Mouse (Mus musculus): Measurements from ENCODE around the gene Exoc7.
"Not testable (repeated sequence)": the region's sequence is repeated elsewhere in the genome, so short reads cannot be mapped to it uniquely, and the experiment has no call there.

Exoc7 gene

GRCm38 (mm10) chr11:116277184-116277583 is 29.8 kb downstream of the Exoc7 start:
- not testable (repeated sequence) for DNase-seq

- DNase-seq = peak; percentile 98
These were observed 32.9 kb downstream of the Exoc7 start, which contains the start of gene Srp68 for GRCm38 (mm10) chr11:116274045-116274666. TSS of gene Srp68 (minus strand) at chr11:116274217.

GRCm38 (mm10) chr11:116273469-116274044 is 33.5 kb downstream of the Exoc7 start:
- no peak for DNase-seq

- DNase-seq = no peak
These were observed 34.2 kb downstream of the Exoc7 start for GRCm38 (mm10) chr11:116272589-116273468.

- DNase-seq = no peak
These were observed 37.5 kb downstream of the Exoc7 start for GRCm38 (mm10) chr11:116269560-116269959.

GRCm38 (mm10) chr11:116268313-116268712 is 38.7 kb downstream of the Exoc7 start:
- no peak for DNase-seq

- DNase-seq = no peak
These were observed 39.4 kb downstream of the Exoc7 start for GRCm38 (mm10) chr11:116267637-116268036.

GRCm38 (mm10) chr11:116265850-116266249 is 41.2 kb downstream of the Exoc7 start:
- no peak for DNase-seq

- no peak for DNase-seq
These were observed 41.7 kb downstream of the Exoc7 start for GRCm38 (mm10) chr11:116265352-116265751.

- no peak for DNase-seq
These were observed 46.8 kb downstream of the Exoc7 start for GRCm38 (mm10) chr11:116260259-116260658.

- DNase-seq = no peak
These were observed 47.6 kb downstream of the Exoc7 start for GRCm38 (mm10) chr11:116259461-116259860.

- DNase-seq = no peak
These were observed 50.9 kb downstream of the Exoc7 start for GRCm38 (mm10) chr11:116255982-116256675.

- no peak for DNase-seq
These were observed 51.7 kb downstream of the Exoc7 start for GRCm38 (mm10) chr11:116255090-116255981.

GRCm38 (mm10) chr11:116254627-116255026 is 52.4 kb downstream of the Exoc7 start:
- no peak for DNase-seq

- no peak for DNase-seq
These were observed 53.9 kb downstream of the Exoc7 start for GRCm38 (mm10) chr11:116253076-116253600.

- DNase-seq = no peak
These were observed 56.1 kb downstream of the Exoc7 start for GRCm38 (mm10) chr11:116250898-116251297.

GRCm38 (mm10) chr11:116247502-116248222 is 59.4 kb downstream of the Exoc7 start:
- no peak for DNase-seq

- DNase-seq = no peak
These were observed 61.4 kb downstream of the Exoc7 start for GRCm38 (mm10) chr11:116245616-116246015.

- no peak for DNase-seq
These were observed 62.5 kb downstream of the Exoc7 start for GRCm38 (mm10) chr11:116244580-116244979.

- DNase-seq = peak; percentile 23
These were observed 65.2 kb downstream of the Exoc7 start for GRCm38 (mm10) chr11:116241744-116242235.

- peak; percentile 65 for DNase-seq
These were observed 67.2 kb downstream of the Exoc7 start for GRCm38 (mm10) chr11:116239797-116240196.
